Mouse (Mus musculus) left cerebral cortex, adult 11 months (tissue): ENCODE data around the gene Oma1.

Experiments used
- DNase-seq: peaks from one replicate; pipeline ENCODE4 v3.0.0; 2022; ENCODE audit warnings: low spot score

Gene Oma1

DNA sequence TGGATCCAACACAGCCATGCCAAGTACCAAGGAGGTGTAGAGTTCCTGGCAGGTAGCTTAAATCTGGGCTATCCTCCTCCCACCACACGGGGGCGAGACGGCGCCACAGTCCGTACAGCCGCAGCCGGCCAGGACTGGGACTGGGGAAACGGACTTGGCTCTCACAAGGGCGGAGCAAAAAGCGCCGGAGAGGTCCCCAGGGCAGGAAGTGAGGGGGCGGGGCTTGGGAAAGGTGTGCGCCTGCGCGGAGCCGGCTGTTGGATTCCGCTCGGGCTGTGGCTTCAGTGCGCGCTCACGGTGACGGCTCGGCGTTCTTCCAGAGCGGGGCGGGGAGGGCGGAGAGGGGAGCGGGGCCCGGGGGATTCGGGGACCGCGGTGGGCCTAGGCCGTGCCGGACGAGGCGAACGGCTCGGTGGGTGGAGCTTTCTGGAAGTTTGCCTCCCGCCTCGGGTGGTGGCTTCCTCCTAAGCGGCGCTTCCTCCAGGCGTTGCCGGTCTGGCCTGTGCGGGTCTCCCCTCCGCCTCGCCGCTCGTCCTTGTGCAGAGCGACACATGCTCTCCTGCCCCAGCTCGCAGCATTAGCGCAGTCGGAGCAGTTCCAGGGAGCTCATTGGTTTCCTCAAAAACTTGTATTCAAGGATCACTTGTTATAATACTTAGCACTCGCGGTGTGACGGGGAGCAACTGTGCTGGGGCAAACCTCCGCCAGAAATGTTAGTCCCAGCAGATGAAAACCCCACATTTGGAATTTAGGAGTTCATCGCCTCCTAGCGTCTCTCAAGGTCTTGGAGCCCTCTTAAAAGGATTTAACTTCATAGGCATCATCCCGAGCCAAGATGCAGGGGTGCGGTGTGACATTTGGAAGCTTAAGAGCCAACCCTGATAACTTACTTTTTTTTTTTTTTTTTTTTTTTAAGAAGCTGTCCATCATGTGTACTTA, at the start of gene Oma1:
TSS of gene Oma1 (plus strand) at position 226 of the 939 bp plus-strand sequence.
- DNase-seq, result peak; percentile 94

DNA sequence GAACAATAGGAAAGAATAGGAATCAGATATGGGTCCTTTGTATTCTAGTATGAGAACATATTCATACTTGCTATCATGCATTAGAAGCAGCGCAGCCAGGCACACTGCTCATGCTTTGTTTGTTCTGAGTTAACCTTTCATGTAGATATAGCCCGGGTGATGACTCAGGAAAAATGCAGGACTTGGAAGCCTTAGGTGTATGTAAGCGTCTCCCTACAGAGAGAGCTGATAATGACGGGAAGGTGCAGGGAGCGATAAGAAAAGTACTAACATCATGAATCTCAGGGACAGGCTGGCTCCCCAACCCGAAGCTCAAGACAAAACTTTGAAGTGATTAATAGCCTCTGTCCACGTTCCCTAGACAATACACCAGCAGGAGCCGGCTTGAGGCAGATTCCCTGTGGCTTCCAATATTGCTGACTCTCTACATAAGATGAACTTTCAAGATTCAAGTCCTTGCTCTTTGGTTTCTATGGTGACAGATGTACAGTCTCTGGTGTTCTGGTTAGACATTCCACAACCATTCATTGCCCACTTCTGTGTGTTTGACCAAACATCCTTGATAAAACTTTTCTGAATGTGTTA, 49.7 kb upstream of the Oma1 start:
- no peak for DNase-seq

DNA sequence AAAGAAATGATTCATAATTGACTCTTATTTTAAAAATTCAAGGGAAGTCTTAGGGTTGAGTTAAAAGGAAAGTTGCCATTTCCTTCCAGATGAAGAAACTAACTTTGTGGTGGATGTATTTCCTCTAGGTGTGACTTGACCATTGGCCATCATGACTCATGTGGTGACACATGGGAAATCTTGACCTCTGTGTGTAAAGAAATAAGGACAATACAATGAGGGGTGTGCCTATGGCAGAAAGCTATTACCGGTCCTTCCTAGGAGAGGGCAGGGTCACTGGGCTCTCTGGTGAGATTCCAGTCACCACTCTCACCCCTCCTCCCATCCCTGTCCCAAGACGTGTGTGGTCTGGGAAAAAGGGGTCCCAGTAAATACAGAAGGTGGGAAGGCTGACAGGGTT, 48.4 kb upstream of the Oma1 start:
- no peak for DNase-seq

DNA sequence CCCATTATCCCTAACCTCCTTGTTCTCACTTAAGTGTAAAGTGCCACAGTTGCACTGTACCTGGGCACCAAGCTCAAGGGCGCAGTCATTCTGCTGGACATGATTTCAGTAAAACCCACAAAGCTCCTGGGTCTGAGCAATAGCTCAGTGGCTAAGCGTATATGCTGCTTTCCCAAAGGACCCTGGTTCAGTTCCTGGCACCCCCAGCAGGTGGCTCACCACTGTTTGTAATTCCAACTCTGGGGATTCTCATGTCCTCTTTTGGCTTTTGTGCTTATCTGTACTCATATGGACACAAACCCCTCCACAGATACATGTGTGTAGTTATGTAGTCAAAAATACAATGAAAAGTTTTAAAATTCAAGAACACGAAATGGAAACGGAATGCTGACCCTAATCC, 44.3 kb upstream of the Oma1 start:
- no peak for DNase-seq

DNA sequence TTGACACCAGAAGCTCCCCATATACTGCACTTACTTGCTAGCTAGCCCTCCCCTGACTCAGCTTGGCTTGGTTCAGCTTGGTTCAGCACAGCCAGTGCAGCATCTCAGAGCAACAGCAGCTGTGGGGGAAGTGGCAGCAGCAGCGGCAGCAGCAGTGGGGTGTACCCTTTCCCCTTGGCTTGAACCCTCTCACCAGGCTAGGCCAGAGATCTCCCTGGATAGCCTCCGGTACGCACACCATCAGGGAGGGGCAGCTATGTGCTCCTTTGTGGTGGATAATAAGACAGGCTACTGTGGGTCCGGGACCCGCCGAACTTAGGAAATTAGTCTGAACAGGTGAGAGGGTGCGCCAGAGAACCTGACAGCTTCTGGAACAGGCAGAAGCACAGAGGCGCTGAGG, 40.6 kb upstream of the Oma1 start:
- no peak for DNase-seq

DNA sequence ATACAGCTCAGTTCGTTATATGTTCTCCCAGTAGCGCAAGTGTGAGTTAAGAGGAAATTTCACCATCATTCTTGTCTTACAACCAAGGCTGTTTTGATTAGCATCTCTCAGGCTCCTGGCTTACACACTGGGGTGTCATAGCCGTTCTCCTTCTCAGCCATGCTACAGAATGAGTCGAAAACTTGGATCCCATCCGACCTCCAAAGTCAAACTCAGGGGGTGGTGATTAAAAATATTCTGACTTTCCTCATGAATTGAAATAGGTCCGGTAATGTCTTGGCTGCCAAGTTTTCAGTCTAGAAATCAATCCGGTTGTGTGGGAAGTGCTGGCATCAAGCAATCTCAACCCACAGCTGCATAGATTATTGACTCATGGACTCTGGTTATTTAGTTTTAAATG, 25.3 kb upstream of the Oma1 start:
- no peak for DNase-seq

DNA sequence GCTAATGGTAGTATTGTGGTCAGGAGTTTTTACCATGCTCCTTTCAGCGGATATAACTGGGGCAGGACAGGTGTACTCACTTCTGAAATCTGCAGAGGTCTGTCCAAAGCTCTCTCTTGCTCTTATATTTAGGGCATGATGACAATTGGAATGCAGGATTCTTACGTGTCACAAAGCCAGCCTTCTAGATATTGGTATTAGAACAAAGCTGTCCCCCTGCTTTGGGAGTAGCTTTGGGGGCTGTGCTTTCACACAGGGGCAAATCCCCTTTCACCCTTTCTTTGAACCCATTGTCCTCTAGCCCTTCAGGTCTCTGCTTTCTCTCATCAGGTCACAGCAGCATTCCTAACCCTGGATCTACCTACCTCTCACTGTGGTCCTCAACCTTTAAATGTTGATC, 22.8 kb upstream of the Oma1 start, which contains the start of gene 4921539E11Rik:
TSS of gene 4921539E11Rik (minus strand) at position 101 of the 400 bp plus-strand sequence.
- DNase-seq, result no peak

DNA sequence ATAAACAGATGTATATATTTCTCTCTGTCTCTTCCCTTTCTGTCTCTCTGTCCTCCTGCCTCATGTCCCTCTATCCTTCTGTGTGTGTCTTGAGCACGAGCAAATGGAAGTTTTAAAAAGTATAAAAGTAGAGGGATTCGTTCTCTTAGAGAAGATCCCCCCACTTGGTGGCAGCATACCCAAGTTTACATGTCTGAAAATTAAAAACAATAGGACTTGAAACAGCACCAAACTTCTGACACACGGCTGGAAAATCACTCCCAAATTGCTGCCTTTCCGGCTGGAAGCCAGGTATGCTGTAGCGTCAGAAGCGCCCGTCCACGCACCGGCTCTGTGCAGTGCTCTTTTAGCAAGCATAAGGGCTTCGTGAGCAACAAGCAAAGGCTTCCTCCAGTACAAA, 14.3 kb upstream of the Oma1 start:
- DNase-seq, result no peak

DNA sequence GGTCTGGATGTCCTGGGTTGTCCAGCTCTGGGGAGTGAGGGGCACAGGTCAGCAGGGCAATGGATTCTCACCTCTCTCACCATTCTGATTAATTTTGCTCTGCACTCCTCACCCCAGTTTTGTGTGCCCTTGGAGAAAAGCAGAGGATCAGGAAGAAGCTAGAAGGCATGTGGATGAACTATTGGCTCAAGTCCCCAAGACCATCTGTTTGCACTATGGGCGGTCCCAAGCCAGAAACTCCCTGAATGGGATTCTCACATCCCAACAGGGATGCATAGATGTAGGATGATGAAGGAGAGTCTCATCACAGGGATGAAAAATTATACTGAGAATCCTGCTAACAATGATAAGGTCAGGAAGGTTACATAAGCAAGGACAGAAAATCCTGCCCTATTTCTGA, 9.8 kb upstream of the Oma1 start:
- no peak for DNase-seq

DNA sequence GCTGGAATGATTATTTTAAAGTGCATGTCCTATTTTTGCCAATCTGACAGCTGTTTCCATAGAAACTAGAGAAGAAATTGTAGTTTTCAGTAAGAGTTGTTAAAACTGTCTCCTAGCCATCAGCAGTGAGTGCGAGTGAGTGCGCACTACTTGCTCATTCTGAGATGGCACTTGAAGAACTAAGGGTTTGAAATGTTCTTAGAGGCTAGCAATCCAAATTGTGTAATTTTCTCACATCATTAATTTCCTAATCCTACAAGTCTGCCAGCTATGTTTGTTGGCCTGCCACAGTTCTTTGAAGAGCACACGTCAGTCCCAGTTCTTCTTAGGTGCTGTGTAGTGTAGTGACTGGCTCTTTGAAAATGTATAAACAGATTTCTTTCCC, 906 bp downstream of the Oma1 start:
- no peak for DNase-seq

DNA sequence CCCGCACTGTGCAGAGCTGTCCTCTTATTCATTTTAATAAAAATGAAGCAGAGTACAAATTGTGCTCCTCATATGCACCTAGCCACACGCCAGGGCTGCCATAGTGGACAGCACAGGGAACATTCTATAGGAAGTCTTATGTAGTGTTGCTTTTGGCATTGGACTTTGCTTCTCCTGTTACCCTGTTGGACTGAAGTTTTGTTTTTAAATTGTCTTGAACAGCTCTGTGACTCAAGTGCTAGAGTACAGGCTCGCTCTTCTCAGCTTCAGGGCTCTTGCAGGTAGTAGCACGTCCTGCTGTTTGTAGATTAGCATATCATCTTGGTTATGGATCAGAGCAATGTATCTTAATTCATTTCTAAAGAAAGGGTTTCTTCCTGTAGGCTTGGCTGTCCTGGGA, 2.2 kb downstream of the Oma1 start:
- DNase-seq, result no peak

DNA sequence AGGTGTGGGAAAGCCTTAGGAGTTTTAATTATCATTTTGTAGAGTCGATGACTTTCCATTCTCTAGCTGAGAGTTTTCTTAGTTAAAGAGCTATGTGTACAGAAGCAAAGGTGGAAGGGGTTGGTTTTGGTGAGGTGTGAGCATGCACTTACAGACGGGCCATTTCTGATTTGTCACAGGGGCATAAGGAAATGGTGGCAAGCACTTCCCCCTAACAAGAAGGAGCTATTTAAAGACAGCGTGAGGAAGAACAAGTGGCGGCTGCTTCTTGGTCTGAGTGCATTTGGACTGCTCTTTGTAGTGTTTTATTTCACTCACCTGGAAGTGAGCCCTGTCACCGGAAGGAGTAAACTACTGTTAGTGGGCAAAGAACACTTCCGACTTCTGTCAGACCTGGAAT, 7.8 kb downstream of the Oma1 start:
- DNase-seq, result no peak

DNA sequence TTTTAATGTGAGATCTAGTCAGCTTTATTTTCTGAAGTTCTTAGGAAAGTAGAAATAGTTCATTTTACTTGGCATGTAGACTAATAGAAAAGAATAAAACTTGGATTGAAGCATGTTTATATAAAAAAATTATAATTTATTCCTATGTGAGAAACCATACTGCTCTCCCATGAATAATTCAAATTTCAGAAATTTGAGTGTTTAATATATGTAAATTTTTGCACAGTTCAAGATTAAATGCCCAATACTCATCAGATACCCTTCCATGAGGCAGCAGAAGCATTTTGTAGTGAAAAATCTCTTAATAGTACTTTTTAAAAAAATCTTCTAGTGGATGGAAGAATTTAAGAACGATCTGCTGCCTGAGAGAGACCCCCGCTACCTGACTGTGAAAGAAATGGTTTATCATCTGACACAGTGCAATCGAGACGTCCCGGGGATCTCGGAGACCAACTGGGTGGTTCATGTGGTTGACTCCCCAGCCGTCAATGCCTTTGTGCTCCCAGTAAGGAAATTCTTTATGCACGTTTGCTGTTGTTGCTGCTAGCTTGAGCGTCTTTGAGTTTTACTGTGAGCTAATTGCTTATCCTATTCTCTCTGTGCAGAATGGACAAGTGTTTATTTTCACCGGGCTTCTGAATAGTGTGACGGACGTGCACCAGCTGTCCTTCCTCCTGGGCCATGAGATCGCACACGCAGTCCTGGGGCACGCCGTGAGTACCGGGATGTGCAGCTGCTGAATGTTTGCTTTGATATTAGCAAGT, 11.3 kb downstream of the Oma1 start:
- no peak for DNase-seq

DNA sequence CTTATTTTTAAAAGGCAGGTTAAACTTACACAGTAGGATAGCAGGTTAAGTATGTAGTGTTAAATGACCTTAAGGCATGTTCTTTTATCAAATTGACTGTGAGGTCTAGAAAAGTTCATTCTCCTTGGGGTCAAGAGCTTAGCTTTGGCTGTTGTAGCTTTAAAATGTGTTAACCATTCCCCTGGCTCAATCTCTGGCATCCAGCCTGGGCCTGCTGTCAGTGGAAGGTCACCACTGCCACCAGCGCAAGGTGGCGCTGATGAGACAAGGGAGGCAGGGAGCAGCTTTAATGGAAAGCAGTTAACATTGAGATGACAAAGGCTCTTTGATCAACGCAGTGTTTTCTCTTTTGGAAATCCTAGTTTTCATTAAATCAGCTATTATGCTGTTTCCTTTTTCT, 13.4 kb downstream of the Oma1 start:
- no peak for DNase-seq

DNA sequence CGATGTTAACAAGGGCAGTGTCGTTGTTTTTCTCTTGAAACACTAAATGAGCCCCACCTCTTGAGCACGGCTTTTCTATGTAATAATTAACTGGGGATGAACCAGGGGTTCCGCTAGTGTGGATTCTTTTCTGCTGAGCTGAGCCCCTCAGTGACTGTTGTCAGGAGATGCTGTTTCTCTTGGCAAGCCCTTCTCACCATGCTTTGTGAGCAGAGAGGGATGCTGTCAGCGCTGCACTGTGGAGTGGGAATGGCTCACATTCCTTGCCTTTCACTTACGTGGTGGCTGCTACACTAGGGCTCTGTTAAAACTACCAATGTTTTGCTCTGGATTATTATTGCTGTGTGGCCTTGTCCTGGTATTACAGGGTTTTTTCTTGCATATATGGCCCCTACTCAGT, 15.7 kb downstream of the Oma1 start:
- DNase-seq, result no peak

DNA sequence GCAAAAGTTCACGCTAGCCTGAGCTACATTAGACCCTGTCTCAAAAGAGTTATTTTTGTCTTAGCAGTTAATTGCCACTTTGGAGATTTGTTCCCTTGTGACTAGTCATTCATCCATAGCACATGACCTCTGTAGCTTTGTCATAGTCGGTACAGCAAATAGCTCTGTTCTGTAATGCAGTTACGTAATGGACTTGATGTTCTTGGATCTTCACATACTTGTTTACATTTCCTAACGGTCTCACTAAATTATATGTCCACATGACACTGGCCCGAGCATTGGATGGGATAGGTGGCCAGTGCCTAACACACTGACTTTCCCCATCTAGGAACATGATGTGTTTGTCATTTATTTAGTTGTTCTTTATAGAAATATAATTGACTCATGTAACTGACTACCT, 21.5 kb downstream of the Oma1 start:
- DNase-seq, result no peak

DNA sequence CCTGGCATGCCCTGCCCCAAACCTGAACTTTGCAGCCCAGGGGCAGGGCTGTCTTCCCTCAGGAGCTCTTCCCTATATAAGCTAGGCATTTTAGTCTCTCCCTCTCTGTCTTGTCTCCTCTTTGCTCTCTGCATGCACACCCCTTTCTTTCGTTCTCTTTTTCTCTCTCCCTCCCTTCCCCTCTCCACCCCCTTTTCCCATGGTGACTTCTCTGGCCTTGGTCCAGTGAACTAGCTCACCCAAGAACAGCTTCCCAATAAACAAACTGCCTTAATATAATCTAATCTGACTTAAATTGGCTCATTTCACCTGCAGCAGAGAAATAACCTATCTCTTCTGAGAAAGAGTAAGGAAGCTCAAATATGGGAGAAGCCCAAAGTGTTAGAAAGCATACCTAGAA, 27.1 kb downstream of the Oma1 start:
- no peak for DNase-seq

DNA sequence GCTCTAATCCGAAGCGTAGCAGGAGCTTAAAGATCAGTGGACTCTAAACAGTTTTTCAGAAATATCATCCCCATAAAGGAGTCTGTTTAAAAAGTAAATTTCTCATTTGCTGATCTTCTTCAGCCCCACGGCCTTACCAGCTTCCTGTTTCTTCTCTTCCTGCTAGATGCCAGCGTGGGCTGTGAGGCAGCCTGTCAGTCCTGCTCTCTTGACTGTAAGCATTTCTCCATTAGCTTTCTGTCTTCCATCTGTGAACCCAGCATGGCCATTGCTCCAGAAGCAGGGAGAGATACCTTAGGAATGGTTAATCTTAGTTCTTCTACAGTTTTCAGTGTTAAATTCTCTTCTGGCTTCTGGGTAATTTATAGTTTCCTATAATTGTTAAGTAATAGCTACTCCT, 28.0 kb downstream of the Oma1 start:
- DNase-seq, result no peak

DNA sequence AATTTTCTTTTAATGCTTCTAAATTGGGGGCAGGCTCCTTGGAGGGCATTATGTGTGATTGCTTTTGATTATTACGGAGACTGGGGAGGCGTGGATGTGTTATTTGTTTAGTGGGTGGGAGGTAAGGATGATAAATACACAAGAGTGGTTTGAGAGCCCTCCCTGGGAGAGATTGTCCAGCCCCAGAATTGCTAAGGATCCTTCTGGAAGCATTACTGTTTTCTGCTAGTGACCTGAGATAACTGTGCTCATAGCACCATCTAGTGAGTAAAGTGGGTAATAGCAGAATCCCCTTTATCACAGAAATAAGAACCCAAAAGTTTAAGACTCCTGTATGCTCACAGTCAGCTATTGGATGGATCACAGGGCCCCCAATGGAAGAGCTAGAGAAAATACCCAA, 32.4 kb downstream of the Oma1 start:
- DNase-seq, result peak; percentile 55

DNA sequence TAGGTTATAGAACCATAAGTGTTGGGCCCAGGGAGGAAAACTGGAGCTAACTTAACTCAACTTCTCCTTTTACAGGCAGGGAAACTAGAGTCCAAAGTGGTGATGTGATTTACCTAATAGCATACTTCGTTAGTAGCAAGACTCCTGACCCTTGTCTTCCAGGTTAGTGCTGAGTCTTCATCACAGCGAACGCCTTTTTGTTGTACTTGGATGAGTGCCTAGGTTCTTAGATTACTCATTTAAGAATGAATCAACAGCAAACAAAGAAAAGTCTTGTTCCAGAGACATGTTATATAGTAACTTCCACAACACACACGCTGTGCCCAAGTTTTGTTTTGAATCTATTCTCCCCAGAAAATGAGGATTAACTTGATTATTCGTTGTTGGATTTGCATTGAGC, 33.2 kb downstream of the Oma1 start:
- DNase-seq, result no peak

DNA sequence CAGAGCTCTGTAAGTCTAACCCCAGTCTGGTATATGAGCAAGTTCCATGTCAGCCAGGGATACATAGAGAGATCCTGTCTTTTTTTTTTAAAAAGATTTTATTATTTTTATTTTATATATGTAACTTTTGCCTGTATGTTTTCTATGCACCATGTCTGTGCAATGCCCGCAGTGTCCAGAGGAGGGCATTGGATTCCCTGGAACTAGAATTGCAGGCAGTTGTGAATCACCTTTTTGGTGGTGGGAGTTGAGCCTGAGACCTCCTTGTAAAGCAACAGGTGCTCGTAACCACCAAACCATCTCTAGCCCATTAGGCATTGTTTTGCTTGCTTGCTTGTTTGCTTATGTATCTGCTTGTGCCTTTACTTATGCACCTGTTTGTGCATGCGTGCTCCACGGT, 35.6 kb downstream of the Oma1 start:
- no peak for DNase-seq

DNA sequence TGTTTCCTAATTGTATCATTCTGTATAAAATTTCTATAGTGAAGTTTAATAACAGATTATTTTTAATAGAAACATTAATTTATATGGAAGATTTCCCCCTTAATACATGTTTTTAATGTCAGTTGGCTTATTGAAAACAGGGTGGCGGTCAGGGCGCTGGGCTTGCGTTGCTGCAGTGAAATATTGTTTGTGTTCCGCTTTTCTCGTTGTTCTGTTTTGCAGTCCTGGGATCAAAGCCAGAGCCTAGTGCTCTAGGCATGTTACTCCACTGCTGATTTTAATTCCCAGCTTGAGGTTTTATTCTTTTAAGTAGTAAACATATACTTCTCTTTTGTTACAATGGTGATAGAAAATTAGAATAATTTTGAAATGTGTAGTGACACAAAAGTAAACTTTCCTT, 39.3 kb downstream of the Oma1 start:
- no peak for DNase-seq

DNA sequence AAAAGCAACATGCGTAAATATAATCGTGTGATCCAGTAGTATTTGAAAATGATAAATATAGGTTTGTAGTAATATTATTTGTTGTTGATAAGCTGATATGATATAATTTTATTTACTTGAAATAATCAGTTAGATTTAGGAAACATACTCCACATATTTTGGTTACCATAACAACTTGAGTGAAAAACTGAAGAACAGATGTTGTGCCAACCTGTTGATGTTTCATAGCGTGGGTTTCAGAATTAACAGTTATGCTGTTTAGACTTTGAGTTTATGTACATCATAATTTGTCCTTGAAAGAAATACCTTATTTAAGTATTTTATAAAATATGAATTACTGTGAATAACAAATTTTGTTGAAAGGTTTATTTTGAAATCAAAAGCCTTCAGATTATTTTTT, 43.8 kb downstream of the Oma1 start:
- no peak for DNase-seq
